In the genomic region with DNA sequence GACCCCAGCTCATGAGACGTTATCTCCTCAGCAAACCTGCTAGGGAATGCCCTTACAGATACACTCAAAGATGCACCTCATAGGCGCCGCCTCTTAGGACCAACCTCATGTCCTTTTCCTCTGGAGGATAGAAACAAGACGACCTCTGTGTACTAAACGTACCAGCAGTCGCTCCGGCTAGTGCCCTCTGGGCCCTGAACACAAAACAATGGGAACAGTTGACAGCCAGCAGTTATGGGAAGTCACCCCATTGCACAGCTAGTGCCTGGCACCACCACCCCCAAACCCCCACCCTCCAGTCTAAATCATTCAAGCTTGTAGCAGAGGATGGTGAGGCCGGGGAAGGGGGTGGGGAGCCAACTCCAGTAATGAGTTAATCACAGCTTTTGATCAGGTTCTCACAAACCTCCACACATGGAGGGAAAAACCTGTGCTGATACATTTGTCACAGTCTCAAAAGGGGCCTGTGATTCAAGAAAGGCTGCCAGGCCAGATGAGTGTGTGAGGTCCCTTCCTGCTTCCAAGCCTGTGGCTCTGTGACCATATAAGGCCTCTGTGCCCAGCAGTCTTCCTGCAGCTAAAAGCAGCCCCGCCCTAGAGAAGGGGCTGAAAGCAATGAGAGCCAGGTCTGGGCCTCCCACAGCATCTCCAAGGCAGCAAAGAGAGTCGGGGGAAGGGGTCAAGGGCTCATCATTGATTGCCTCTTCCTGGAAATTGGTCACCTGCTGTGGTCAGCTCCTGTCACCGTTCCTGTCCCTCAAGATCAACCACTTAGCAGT, we compare ENCODE assay signal across 9 mouse cellular contexts.
A peak's percentile ranks its signal among the peaks of the same experiment; 100 is the strongest.
DNase-seq lines count a peak whose midpoint lies in the region; ATAC-seq and TF ChIP-seq lines count a peak whose summit lies in the region.
"Had no signal": no experiment of that assay in that cellular context is flagged by ENCODE, and none has a peak within 500 bp of the region (broad histone marks: within the 10 kb centered on the region; RNA-seq: fewer than 3 reads in every experiment).

No protein-coding gene starts in this region.

- 0 out of 2 replicates have a peak overlapping the region, but pooled peaks have one; percentile 14 for H3K27ac ChIP-seq in forebrain, embryonic 12.5 days
- H3K27ac ChIP-seq: limb, embryonic 12.5 days had no signal

- TF ChIP-seq CTCF in lung, adult 2 months (IDR thresholded peaks at IDR 0.05; ENCODE audit: insufficient read depth, low read length), result no peak

- DNase-seq in lung, adult 18-20 months, result peak; percentile 7 to 16
- DNase-seq in lung, adult 2 months, result no peak
- peak; percentile 26 for DNase-seq in lung, postnatal 10 days
- DNase-seq in telencephalon, adult 2 months (ENCODE audit: low read depth, low spot score), result peak; percentile 82
- no peak for DNase-seq in layer of hippocampus, adult 8-10 months (ENCODE audit: low spot score in 2 of 2)
- no peak for DNase-seq in kidney, adult 9 months
- DNase-seq: adrenal gland, adult 8-10 months had no signal

- TF ChIP-seq POLR2A in lung, adult 2 months (IDR thresholded peaks at IDR 0.05; ENCODE audit: borderline replicate concordance, extremely low read depth, low read depth, low read length), result no peak

- peaks cover 12% of the 10 kb centered on the region; the same call in 1 of the 2 replicates for H3K36me3 ChIP-seq in forebrain, embryonic 12.5 days (replicated peaks)
- H3K36me3 ChIP-seq: limb, embryonic 12.5 days had no signal

- no peaks in the 10 kb centered on the region for H3K9me3 ChIP-seq in forebrain, embryonic 12.5 days
- H3K9me3 ChIP-seq: limb, embryonic 12.5 days had no signal

- H3K9ac ChIP-seq in forebrain, embryonic 12.5 days, result no peak overlapping the region
- H3K9ac ChIP-seq: limb, embryonic 12.5 days had no signal

- peak; percentile 55; the same call in 1 of the 2 replicates for ATAC-seq in forebrain, embryonic 12.5 days (ENCODE audit: low FRiP score)

- no peak overlapping the region for H3K4me3 ChIP-seq in lung, adult 2 months (replicated peaks; ENCODE audit: extremely low read depth, low read depth, low read length)
- no peak overlapping the region for H3K4me3 ChIP-seq in forebrain, embryonic 12.5 days (replicated peaks)
- H3K4me3 ChIP-seq: limb, embryonic 12.5 days had no signal

- H3K4me1 ChIP-seq in lung, adult 2 months (ENCODE audit: control insufficient read depth, insufficient read depth, low read length), result no peaks in the 10 kb centered on the region
- H3K4me1 ChIP-seq in forebrain, embryonic 12.5 days, result peaks cover 24% of the 10 kb centered on the region

- WGBS in lung, adult 2 months, result 68% methylated on average over 11 of the region's 11 CpGs
- WGBS in forebrain, embryonic 12.5 days, result 50% methylated on average over 11 of the region's 11 CpGs

- no peaks in the 10 kb centered on the region for H3K27me3 ChIP-seq in forebrain, embryonic 12.5 days
- H3K27me3 ChIP-seq: limb, embryonic 12.5 days had no signal

- H3K4me2 ChIP-seq in forebrain, embryonic 12.5 days, result no peak overlapping the region
- H3K4me2 ChIP-seq: limb, embryonic 12.5 days had no signal

Comparison
In these comparisons a context has a peak if more than half of its experiments do, and no peak if none do; other contexts are left out.
1. DNase-seq: peak in lung, adult 18-20 months (2 of 2), lung, postnatal 10 days (single experiment) and telencephalon, adult 2 months (single experiment); none in lung, adult 2 months (single experiment), layer of hippocampus, adult 8-10 months (0 of 2) and kidney, adult 9 months (single experiment).